Mouse (Mus musculus) C2C12 (cell line): ENCODE measurements at regions not wholly inside any gene's neighbourhood (a gene's known extent, or its start where the extent isn't known, plus 50 kb on each side); places are given as distances from the start of the nearest gene placed in this dataset.

Experiments used
- H3K27me3 ChIP-seq: one replicate; pipeline ENCODE4 v1.6.1; 2011; ENCODE audit not compliant: control insufficient read depth, insufficient read depth, insufficient read length
- H3K36me3 ChIP-seq: one replicate; pipeline ENCODE4 v1.6.1; 2011; ENCODE audit not compliant: control insufficient read depth, insufficient read depth
- H3K4me3 ChIP-seq: one replicate; pipeline ENCODE4 v1.5.1; 2011; ENCODE audit warnings: mild to moderate bottlenecking, control low read depth; ENCODE audit not compliant: poor library complexity, insufficient read depth, severe bottlenecking
- H3K79me2 ChIP-seq: one replicate; pipeline ENCODE4 v1.6.1; 2011; ENCODE audit not compliant: control insufficient read depth, insufficient read depth
- H3K79me3 ChIP-seq: one replicate; pipeline ENCODE4 v1.6.1; 2011; ENCODE audit warnings: low read depth, control low read depth
- H3ac ChIP-seq: one replicate; pipeline ENCODE3; 2011; ENCODE audit warnings: low read depth; ENCODE audit not compliant: control insufficient read depth, insufficient read length
- CEBPB ChIP-seq: IDR thresholded peaks from one replicate; pipeline ENCODE4 v1.6.1; 2011; ENCODE audit warnings: low read depth, mild to moderate bottlenecking, control low read depth, moderate library complexity
- CTCF ChIP-seq: IDR thresholded peaks from one replicate; pipeline ENCODE4 v1.5.1; 2011; ENCODE audit not compliant: control insufficient read depth, insufficient read depth, insufficient read length
- FOSL1 ChIP-seq: IDR thresholded peaks from one replicate; pipeline ENCODE4 v1.8.0; 2011; ENCODE audit warnings: mild to moderate bottlenecking, low read length; ENCODE audit not compliant: poor library complexity, insufficient read depth, severe bottlenecking
- MAX ChIP-seq: IDR thresholded peaks from one replicate; pipeline ENCODE4 v1.6.1; 2011; ENCODE audit warnings: mild to moderate bottlenecking, control low read depth
- MYOD1 ChIP-seq: IDR thresholded peaks from one replicate; pipeline ENCODE4 v1.6.1; 2011; ENCODE audit warnings: low read depth; ENCODE audit not compliant: control insufficient read depth, insufficient read length
- MYOG ChIP-seq: IDR thresholded peaks from one replicate; pipeline ENCODE4 v1.6.1; 2011; ENCODE audit not compliant: control insufficient read depth, insufficient read length; ENCODE audit errors: extremely low read depth
- USF1 ChIP-seq: IDR thresholded peaks from one replicate; pipeline ENCODE4 v1.6.1; 2011; ENCODE audit warnings: low read depth, mild to moderate bottlenecking, control low read depth, moderate library complexity

GRCm38 (mm10) chr16:29771320-29771719 is 192.2 kb downstream of the Opa1 start:
- H3ac ChIP-seq = no peak overlapping the region
- no peaks in the 10 kb centered on the region for H3K79me3 ChIP-seq
- no peak for TF ChIP-seq CTCF
- TF ChIP-seq MYOG = no peak
- no peak for TF ChIP-seq USF1
- no peak for TF ChIP-seq MYOD1
- no peak for TF ChIP-seq MAX
- TF ChIP-seq CEBPB = no peak
- TF ChIP-seq FOSL1 = no peak
- no peaks in the 10 kb centered on the region for H3K79me2 ChIP-seq
- H3K4me3 ChIP-seq = no peak overlapping the region
- no peaks in the 10 kb centered on the region for H3K36me3 ChIP-seq
- no peaks in the 10 kb centered on the region for H3K27me3 ChIP-seq

GRCm38 (mm10) chr16:29771728-29772608 is 192.8 kb downstream of the Opa1 start:
- Histone ChIP-seq H3K36me3 (no peaks in the 10 kb centered on the region), H3K27me3 (no peaks in the 10 kb centered on the region), H3ac (no peak overlapping the region), H3K4me3 (no peak overlapping the region), H3K79me2 (no peaks in the 10 kb centered on the region), H3K79me3 (no peaks in the 10 kb centered on the region)
- TF ChIP-seq CEBPB = no peak
- no peak for TF ChIP-seq CTCF
- TF ChIP-seq USF1 = no peak
- TF ChIP-seq MYOD1 = no peak
- TF ChIP-seq FOSL1 = no peak
- TF ChIP-seq MAX = no peak
- no peak for TF ChIP-seq MYOG

- Histone ChIP-seq H3K36me3 (no peaks in the 10 kb centered on the region), H3K27me3 (no peaks in the 10 kb centered on the region), H3ac (no peak overlapping the region), H3K79me2 (no peaks in the 10 kb centered on the region), H3K79me3 (no peaks in the 10 kb centered on the region), H3K4me3 (no peak overlapping the region)
- TF ChIP-seq CTCF = no peak
- no peak for TF ChIP-seq USF1
- TF ChIP-seq MYOG = no peak
Observed at GRCm38 (mm10) chr16:29772609-29772988, 193.5 kb downstream of the Opa1 start.

- H3K79me2 ChIP-seq = no peaks in the 10 kb centered on the region
- no peaks in the 10 kb centered on the region for H3K36me3 ChIP-seq
- H3K27me3 ChIP-seq = no peaks in the 10 kb centered on the region
- no peaks in the 10 kb centered on the region for H3K79me3 ChIP-seq
- H3ac ChIP-seq = no peak overlapping the region
- no peak overlapping the region for H3K4me3 ChIP-seq
- no peak for TF ChIP-seq FOSL1
- TF ChIP-seq MAX = no peak
- TF ChIP-seq CTCF = no peak
- no peak for TF ChIP-seq MYOG
- TF ChIP-seq MYOD1 = no peak
- TF ChIP-seq USF1 = no peak
- TF ChIP-seq CEBPB = no peak
Observed at GRCm38 (mm10) chr16:29773056-29773455, 193.9 kb downstream of the Opa1 start.

- H3K79me2 ChIP-seq = no peaks in the 10 kb centered on the region
- TF ChIP-seq MYOG = no peak
- no peak for TF ChIP-seq MAX
- no peak for TF ChIP-seq USF1
- no peak for TF ChIP-seq CTCF
- TF ChIP-seq CEBPB = no peak
- no peak for TF ChIP-seq FOSL1
- no peak for TF ChIP-seq MYOD1
- H3K36me3 ChIP-seq = no peaks in the 10 kb centered on the region
- H3K79me3 ChIP-seq = no peaks in the 10 kb centered on the region
- H3K27me3 ChIP-seq = no peaks in the 10 kb centered on the region
- no peak overlapping the region for H3ac ChIP-seq
- H3K4me3 ChIP-seq = no peak overlapping the region
Observed at GRCm38 (mm10) chr16:29774949-29775348, 195.8 kb downstream of the Opa1 start.

- no peak overlapping the region for H3ac ChIP-seq
- H3K79me3 ChIP-seq = no peaks in the 10 kb centered on the region
- no peaks in the 10 kb centered on the region for H3K79me2 ChIP-seq
- H3K27me3 ChIP-seq = no peaks in the 10 kb centered on the region
- TF ChIP-seq USF1 = no peak
- no peak for TF ChIP-seq CTCF
- TF ChIP-seq MAX = no peak
- TF ChIP-seq MYOG = no peak
- TF ChIP-seq CEBPB = no peak
- no peak for TF ChIP-seq MYOD1
- no peak for TF ChIP-seq FOSL1
- H3K4me3 ChIP-seq = no peak overlapping the region
- H3K36me3 ChIP-seq = no peaks in the 10 kb centered on the region
Observed at GRCm38 (mm10) chr16:29775879-29776278, 196.7 kb downstream of the Opa1 start.
